Mouse (Mus musculus) olfactory bulb, adult 2 months (tissue): Measurements from ENCODE around the gene Mast4. TPM values are rescaled to one million over a fixed set of nuclear protein-coding genes. Genes with fewer than 3 reads are reported as not detected.

ENCODE experiments used
- H3K27ac ChIP-seq: fragments of 200-500 bp; 2 replicates; pipeline ENCODE4 v1.5.1; 2012; ENCODE audit warnings: low read depth, low read length; ENCODE audit not compliant: insufficient read depth
- H3K4me1 ChIP-seq: fragments of 200-500 bp; 2 replicates; pipeline ENCODE4 v1.6.1; 2012; ENCODE audit warnings: low read length; ENCODE audit not compliant: control insufficient read depth, insufficient read depth
- H3K4me3 ChIP-seq: fragments of 200-500 bp; 2 replicates; pipeline ENCODE4 v1.5.1; 2012; ENCODE audit warnings: mild to moderate bottlenecking, low read depth, low read length, moderate library complexity; ENCODE audit not compliant: insufficient read depth
- CTCF ChIP-seq: fragments of 200-500 bp; IDR thresholded peaks from 2 replicates; pipeline ENCODE4 v1.5.1; 2012; ENCODE audit warnings: low read depth, mild to moderate bottlenecking, low read length, moderate library complexity; ENCODE audit not compliant: insufficient read depth
- POLR2A ChIP-seq: fragments of 200-500 bp; IDR thresholded peaks from 2 replicates; pipeline ENCODE4 v1.6.1; 2012; ENCODE audit warnings: mild to moderate bottlenecking, low read depth, low read length, moderate library complexity; ENCODE audit not compliant: insufficient read depth
- WGBS: fragments of 180-500 bp; shearing (Covaris S2); methylation state at CpG from one replicate; pipeline ENCODE4 v1.1.7; 2018; 5-methylcytosine and 5-hydroxymethylcytosine counted together
- polyA plus RNA-seq: library from polyadenylated mRNA; stranded (reverse); fragments of >200 nt; gene quantifications from 2 replicates; pipeline ENCODE4 v1.2.4, GENCODE M21; 2012; ENCODE audit warnings: low replicate concordance; ENCODE audit not compliant: missing spikeins, insufficient read depth, insufficient read length

Mast4 gene
- polyA plus RNA-seq, 1 experiment, result not detected

DNA sequence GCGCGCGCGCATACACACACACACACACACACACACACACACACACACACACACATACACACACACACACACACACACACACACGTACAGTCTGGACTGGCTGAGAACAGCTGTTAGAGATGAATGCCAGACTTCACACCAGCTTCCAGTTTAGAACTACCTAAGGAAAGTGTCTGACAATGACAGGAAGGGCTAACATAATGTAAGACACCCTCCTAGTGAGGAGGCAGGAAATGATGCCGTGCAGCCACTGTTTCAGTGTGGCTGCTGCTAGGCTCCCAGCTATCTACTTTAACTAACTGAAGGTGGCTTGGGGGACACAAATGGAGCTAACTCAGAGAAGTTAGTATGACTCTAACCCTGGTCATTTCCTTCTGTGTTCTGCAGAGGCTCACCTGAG is 251.4 kb downstream of the Mast4 start:
- H3K4me1 ChIP-seq, result no peaks in the 10 kb centered on the region

DNA sequence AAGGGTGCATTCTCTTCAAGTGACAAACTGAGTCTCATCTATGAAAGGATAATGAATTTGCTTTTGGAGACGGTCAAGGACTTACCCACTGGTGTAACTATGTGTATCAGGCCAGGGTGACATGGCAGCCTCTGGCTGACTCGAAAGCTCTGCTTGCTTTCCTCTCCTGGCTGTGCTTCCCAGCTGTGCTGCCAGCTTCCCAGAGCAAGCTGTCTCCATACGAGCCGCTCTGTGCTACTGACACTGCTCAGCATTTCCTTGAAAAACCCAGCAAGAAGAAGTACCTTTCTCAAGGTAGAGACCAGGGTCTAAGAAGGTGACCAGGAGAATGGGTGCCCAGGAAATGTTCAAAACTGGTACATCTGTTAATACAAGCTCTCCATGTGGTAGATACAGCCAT is 254.5 kb downstream of the Mast4 start:
- H3K4me1 ChIP-seq, result no peaks in the 10 kb centered on the region
- TF ChIP-seq CTCF (no peak), POLR2A (no peak)
- 76% methylated on average over 4 of the region's 4 CpGs for whole genome bisulfite sequencing
- no peak overlapping the region for H3K27ac ChIP-seq
- no peak overlapping the region for H3K4me3 ChIP-seq

More for the DNA sequence above, 251.4 kb downstream of the Mast4 start:
- 88% methylated on average over 6 of the region's 6 CpGs for WGBS
- TF ChIP-seq POLR2A (no peak), CTCF (no peak)
- Histone ChIP-seq H3K27ac (no peak overlapping the region), H3K4me3 (no peak overlapping the region)

DNA sequence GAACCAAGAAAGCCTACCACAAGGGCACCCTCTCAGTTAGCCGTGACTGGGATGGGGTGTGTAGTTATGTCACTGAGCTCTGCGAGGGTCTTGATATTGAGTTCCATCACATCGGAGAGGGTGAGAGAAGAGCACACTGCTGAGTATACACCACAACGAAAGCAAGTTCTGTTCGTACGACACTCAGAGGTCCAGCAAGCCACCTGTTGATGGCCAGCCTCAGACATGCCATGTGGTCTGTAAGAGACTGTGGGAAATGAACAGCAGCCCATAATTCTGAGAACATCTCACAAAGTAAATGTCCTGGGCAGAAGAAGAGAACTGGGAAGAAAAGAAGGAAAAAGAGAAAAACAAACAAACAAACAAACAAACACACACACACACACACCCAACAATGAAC is 255.5 kb downstream of the Mast4 start:
- TF ChIP-seq CTCF (no peak), POLR2A (no peak)
- Histone ChIP-seq H3K4me1 (no peaks in the 10 kb centered on the region), H3K27ac (no peak overlapping the region), H3K4me3 (no peak overlapping the region)
- WGBS, result 97% methylated on average over 6 of the region's 6 CpGs

DNA sequence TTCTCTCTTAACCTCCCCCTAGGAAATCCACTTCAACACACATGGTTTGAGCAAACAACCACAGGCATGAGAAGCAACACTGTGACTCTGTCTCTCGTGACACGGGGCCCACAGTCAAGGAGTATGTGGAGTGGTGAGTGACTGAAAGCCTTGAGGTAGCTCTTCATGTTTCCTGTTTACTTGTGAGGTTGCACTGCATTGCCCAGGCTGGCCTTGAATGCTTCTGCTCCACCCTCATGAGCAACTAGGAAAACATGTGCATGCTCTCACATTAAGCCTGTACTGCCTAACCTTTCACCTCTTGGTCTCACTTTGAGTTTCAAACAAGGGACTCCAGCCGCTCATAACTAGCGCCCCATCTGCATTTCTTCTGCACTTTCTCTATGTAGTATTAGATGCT is 260.8 kb downstream of the Mast4 start:
- Histone ChIP-seq H3K27ac (no peak overlapping the region), H3K4me3 (no peak overlapping the region), H3K4me1 (no peaks in the 10 kb centered on the region)
- TF ChIP-seq POLR2A (no peak), CTCF (no peak)
- whole genome bisulfite sequencing, result 92% methylated on average over 4 of the region's 4 CpGs

DNA sequence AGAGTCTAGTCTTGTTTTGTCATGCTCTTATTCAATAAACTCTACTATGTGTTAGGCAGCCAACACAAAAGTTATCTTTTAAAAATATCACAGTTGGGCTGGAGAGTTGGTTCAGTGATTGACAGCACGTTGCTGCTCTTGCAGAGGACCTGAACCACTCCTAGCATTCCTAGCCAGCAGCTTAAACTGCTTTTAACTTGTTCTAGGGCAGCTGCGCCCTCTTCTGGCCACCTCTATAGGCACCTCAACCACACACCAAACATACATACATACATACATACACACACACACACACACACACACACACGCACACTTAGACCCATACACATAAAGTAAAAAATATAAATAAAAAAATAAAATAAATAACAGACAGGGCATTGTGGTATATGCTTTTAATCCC is 262.5 kb downstream of the Mast4 start:
- Histone ChIP-seq H3K4me1 (peaks cover 4% of the 10 kb centered on the region), H3K27ac (no peak overlapping the region), H3K4me3 (no peak overlapping the region)
- WGBS, result 84% methylated on average over 3 of the region's 3 CpGs
- TF ChIP-seq POLR2A, result no peak
- no peak for TF ChIP-seq CTCF

DNA sequence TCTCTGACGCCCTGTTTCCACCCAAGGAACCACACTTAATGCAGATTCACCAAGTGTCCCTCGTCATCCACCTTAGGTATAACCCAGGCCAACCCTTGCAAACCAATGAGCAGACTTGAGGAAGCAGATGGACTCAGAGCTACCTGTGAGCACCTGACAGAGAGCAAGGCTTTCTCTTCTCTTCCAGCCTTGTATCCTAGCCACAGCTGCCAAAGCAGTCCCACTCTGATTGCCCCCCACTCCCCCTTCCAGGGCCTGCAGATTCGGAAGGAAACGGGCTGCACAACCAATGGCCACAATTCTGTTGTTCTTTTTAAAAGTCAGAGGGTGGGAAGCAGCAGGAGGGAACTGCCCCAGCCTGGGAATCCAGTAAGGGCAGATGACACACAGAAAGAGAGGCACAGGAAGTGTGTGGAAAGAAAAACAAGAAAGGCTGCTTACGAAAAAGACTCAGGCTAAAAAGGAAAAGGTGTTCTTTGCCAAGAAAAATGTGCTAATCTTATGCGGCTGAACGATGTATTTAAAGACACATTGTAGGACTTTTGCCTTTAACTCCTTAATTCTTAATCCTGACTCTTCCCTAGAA is 266.6 kb downstream of the Mast4 start:
- Histone ChIP-seq H3K27ac (no peak overlapping the region), H3K4me3 (no peak overlapping the region), H3K4me1 (peaks cover 4% of the 10 kb centered on the region)
- 61% methylated on average over 7 of the region's 7 CpGs for WGBS
- TF ChIP-seq POLR2A, result no peak
- no peak for TF ChIP-seq CTCF

DNA sequence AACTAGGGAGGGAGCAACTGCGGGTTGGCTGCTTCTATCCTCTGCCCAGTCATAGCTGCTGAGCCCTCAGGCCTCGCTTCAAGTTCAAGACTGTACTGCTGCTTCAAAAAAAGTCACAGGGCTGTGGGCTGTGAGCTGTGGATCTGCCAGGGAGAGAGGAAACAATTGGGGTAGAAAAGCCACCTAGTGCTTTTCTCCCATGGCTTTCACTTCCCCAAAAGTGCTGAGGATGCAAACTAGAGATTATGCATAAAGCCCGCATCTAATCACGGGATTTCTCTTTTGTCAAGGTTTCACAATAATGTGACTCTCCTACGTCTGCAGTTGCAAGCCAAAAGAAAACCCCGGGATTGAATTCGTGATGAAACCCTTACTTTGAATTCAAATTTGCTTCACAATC is 268.9 kb downstream of the Mast4 start:
- Histone ChIP-seq H3K4me1 (peaks cover 4% of the 10 kb centered on the region), H3K27ac (no peak overlapping the region), H3K4me3 (no peak overlapping the region)
- TF ChIP-seq CTCF (no peak), POLR2A (no peak)
- 53% methylated on average over 7 of the region's 7 CpGs for WGBS

DNA sequence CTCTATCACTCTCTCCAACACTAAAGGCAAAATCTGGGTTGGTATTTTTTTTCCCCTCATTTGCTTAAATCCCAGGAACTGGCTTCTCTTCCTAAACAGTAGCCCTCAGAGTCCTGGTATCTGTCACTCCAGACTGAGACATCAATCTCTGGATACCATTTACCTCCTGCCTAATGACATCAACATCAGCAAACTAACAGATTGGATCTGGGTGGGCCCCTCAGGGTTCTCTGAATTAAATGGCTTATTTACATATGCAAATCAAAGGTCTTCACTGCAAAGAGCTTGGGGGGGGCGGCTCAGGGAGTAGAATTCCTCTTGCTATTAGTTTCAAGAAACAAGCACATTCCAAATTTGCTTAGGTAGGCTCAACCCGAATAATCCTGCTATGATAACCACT is 272.6 kb downstream of the Mast4 start:
- 58% methylated on average over 2 of the region's 2 CpGs for WGBS
- TF ChIP-seq CTCF (no peak), POLR2A (no peak)
- H3K4me3 ChIP-seq, result no peak overlapping the region
- H3K4me1 ChIP-seq, result no peaks in the 10 kb centered on the region
- no peak overlapping the region for H3K27ac ChIP-seq

DNA sequence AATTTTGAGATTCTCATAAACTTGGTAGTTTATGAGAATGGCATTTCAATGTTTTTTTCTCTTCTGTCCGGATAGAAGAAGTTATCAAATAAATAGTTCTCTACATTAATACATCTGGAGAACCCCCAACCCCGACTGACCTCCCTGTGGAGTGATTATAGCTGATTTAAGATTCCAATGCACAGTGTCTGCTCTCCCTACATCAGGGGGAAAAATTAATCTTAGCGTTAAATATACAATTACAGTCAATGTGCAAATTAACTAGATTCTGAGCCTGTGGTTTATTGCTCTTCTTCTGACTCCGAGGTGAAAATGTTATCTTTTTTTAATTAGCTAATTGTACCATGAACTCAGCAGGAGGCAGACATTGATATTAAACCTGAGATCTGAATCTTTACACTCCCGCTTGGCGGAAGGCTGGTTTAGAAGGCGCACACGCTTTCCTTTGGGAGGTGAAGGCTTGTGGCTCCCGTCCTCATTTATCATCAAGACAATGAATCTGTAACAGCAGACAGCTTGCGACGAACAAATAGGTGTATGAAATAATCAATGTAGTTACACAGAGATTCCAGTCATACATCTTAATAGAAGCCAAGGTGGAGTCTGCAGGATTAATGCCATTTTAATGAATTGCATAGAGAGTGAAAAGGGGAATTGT is 274.2 kb downstream of the Mast4 start:
- no peak overlapping the region for H3K4me3 ChIP-seq
- no peak for TF ChIP-seq CTCF
- no peaks in the 10 kb centered on the region for H3K4me1 ChIP-seq
- H3K27ac ChIP-seq, result no peak overlapping the region
- 55% methylated on average over 11 of the region's 11 CpGs for WGBS
